Mouse (Mus musculus) Patski (cell line): ENCODE data around the gene Cry2. TPM values are rescaled to one million over a fixed set of nuclear protein-coding genes. Genes with fewer than 3 reads are reported as not detected.
A peak's percentile ranks its signal among the peaks of the same experiment; 100 is the strongest.

Experiments used
- ATAC-seq: fragments of 100-300 bp; one replicate; pipeline ENCODE4 v1.8.0; 2021
- CTCF ChIA-PET: fragments of 350-600 bp; sonication (Branson Sonifier 250); formaldehyde crosslinking; loops from one replicate; lab custom pipeline; 2022; ENCODE audit warnings: inconsistent platforms; lab: Charles Lee
- POLR2A ChIA-PET: fragments of 350-600 bp; sonication (Branson Sonifier 250); formaldehyde crosslinking; loops from one replicate; lab custom pipeline; 2022; ENCODE audit warnings: antibody characterized with exemption, inconsistent platforms; lab: Charles Lee
- DNase-seq: peaks from one replicate; pipeline ENCODE4 v3.0.0-alpha.2; 2011; ENCODE audit warnings: low read depth, low spot score
- H3K27me3 ChIP-seq: fragments of 371-371 bp; one replicate; pipeline ENCODE4 v1.5.1; 2021
- CTCF ChIP-seq: fragments of 100-300 bp; IDR thresholded peaks from one replicate; pipeline ENCODE4 v1.5.1; 2021
- in situ Hi-C: fragments of 300-500 bp; cut with MboI; formaldehyde crosslinking; loops from 3 replicates; pipeline ENCODE4 v1.11.1; 2018; ENCODE audit warnings: low pct_unique_long_range_greater_than_20kb, mixed read lengths
- polyA plus RNA-seq: library from polyadenylated mRNA; unstranded; gene quantifications from one replicate; pipeline ENCODE4 v1.2.3, GENCODE M21; 2021

Gene Cry2
- polyA plus RNA-seq, 1 experiment from 2014 or later, result 16.7 TPM

DNA sequence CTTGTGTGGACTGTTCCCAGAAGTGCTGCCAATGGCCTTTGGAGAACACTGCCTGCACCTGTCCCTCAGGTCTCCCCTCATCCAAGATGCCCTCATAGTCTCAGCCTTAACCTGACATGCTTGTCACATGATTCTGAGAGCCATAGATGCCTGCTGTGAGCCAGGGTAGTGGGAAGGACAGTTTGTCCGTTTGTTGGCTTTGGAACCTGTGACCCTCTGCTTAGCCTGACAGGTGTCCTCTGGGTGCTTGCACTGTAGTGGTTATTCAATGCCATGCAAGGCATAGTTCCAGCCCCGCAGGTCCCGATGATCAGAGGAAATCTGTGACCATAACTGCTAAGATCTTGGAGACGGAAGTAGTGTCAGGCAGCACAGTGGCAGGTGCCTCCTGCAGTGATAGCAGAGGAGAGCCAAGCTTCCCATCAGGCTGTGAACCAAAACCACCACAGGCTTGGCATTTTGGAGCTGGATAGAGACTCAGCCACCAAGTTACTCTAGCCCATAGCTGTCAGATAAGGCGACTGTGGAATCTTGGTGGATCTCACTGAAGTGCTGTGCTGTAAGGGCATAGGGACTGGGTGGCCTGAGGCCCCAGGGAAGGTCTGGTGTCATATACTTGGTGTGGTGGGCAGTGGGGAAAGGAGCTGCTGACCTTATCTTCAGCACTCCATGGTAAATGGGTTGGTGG is 51.8 kb downstream of the Cry2 start, which contains the start of gene 1700029I15Rik:
Gene 1700029I15Rik (plus strand): TSS at position 638 of the 688 bp plus-strand sequence.
- ATAC-seq, result no peak
- POLR2A ChIA-PET, result no interaction called here
- DNase-seq, result no peak
- in situ Hi-C loops, result no loop called here
- H3K27me3 ChIP-seq, result no peaks in the 10 kb centered on the region
- CTCF ChIA-PET, result no interaction called here
- no peak for TF ChIP-seq CTCF

DNA sequence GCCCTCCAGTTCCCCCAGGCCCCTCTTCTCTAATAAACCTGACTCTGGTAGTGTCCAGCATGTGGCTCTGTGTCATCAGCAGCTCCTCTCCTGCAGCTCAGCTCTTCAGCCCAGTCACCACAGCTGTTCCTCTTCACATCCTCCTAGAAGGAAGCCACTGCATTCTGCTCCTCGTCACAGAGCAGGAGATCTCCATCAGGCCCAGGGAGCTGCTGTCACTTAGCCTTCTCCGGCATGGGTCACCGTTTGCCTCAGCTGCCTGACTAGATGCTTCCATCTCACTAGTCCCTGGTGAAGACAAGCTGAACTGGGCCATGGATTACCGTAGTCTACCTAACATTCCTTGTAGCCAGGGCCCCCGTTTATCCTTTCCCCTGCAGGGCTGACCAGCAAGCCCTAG is 52.7 kb downstream of the Cry2 start:
- ATAC-seq, result no peak
- CTCF ChIA-PET, result no interaction called here
- POLR2A ChIA-PET, result no interaction called here
- in situ Hi-C loops, result no loop called here
- H3K27me3 ChIP-seq, result no peaks in the 10 kb centered on the region
- no peak for TF ChIP-seq CTCF
- no peak for DNase-seq

DNA sequence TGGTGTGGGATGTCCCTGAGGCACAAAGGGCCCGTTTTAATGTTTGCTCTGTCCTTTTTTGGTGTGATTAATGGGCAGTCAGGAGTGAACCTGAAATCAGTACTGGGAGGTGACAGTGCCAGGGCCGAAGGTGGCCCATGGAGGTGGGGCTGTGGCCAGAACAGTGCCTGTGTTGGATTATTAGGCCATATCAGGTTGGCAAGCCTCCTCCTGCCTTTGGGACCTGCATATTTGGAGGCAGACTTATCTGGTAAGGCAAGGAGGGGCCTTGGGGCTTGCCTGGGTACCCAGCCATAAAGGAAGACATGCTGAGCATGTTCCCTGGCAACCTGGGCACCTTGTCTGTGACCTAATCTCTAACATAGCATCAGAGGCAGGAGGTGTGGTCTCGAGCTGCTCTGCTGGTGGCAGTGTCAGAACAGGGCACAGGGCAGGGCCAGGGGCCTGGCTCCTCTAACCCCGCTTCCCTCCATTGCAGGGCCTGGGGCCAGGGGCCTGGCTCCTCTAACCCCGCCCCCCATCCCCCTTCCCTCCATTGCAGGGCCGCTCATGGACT is 53.3 kb downstream of the Cry2 start:
- DNase-seq (no peak), ATAC-seq (no peak)
- no peak for TF ChIP-seq CTCF
- ChIA-PET POLR2A (no interaction called here), CTCF (no interaction called here)
- in situ Hi-C loops, result no loop called here
- H3K27me3 ChIP-seq, result no peaks in the 10 kb centered on the region

DNA sequence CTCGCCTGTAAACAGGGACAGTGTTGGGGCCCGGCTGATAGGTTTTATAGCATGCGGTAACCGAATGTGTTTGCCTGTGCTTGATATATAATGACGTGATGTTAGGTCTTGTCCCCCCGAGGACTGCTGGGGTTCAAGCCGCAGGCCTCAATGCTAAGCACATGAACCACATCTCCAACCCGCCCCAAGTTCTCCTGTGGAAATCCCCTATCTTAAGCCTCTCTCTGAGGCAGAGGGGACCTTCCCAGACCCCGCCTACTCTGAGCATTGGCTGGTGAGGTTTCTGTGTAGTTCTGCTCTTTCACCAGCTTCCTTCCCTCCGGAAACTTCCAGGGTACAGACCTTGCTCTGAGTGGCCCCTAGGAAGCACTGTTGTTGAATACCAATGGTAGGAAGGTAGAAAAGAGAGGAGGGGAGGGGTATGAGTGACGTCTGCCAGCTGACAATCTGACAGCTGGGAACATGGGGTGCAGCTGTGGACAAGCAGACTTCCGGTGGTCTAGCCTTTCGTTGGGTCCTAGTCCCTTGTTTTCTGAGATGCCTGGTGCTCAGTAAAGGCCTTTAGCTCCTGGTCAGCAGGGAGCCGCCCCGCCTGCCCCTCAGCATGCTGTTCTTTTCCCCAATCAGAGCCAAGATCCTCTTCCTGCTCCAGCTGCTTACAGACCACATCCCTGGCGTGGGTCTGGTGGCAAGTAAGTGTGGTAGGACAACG is 53.9 kb downstream of the Cry2 start:
- no peak for TF ChIP-seq CTCF
- no peak for DNase-seq
- no peak for ATAC-seq
- in situ Hi-C loops, result loop anchor here (5.0 kb wide), 1 partner anchor 52 kb away; the partner anchor contains the start of gene Cry2
- CTCF ChIA-PET, result no interaction called here
- POLR2A ChIA-PET, result no interaction called here
- H3K27me3 ChIP-seq, result no peaks in the 10 kb centered on the region

DNA sequence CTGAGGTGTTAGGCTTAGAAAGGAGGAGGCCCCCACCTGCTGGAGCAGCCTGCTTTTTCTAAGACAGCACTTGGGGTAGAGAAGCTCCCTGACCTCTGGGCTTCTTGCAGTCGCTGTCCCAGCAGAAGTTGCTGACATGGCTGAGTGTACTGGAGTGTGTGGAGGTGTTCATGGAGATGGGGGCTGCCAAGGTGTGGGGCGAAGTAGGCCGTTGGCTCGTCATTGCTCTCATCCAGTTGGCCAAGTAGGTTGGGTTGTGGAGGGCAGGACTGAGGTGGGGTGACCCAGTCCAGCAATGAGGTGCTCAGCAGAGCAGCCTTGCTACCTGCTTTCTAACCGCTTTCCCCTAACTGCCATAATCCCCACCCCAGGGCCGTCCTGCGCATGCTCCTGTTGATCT is 56.5 kb downstream of the Cry2 start:
- no peaks in the 10 kb centered on the region for H3K27me3 ChIP-seq
- CTCF ChIA-PET, result no interaction called here
- in situ Hi-C loops, result loop anchor here (5.0 kb wide), 1 partner anchor 55 kb away; the partner anchor contains the start of gene Cry2
- POLR2A ChIA-PET, result no interaction called here
- DNase-seq (no peak), ATAC-seq (no peak)
- TF ChIP-seq CTCF, result no peak

DNA sequence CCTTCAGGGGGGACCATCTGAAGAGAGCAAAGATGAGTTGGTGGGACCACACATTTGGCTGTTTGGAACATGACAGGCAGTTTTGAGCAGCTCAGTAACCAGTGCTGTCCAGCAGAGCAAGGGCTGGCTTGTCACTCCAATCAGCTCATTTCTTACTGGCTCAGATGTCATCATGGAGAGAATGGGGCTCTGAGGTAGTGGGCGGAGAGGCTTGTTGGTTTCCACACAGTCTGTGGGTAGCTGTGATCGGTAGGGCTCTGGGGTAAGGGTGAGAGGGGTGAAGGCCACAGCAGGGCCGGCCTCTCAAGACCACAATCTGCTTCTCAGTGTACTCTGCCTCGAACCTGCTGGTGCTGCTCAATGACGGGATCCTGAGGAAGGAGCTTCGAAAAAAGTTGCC is 57.5 kb downstream of the Cry2 start:
- DNase-seq, result no peak
- in situ Hi-C loops, result loop anchor here (5.0 kb wide), 1 partner anchor 56 kb away; the partner anchor contains the start of gene Cry2
- ATAC-seq, result no peak
- CTCF ChIA-PET, result interaction anchor here (0.9 to 1.2 kb wide), 3 partner anchors 45 to 370 kb away, joined by 3 read pairs; no protein-coding TSS in a partner anchor
- no peaks in the 10 kb centered on the region for H3K27me3 ChIP-seq
- no peak for TF ChIP-seq CTCF
- POLR2A ChIA-PET, result no interaction called here

DNA sequence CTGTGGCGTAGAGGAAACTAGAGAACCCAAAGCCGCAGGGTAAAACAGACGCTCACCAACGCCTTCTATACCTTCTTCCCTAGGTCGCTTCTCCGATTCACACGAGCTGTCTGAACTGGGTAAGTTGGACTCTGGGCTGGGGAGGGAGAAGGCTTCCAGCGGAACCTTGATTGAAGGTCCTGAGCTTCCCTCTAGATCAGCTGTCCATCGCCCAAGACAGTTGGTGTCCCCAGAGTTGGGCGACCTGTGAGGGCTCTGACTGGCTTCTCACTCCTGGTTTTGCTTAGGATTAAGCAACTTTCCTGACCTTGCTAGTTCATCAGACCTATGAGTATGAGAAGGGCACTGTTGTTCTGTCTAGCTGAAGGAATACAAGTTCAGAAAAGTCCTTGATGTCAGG is 58.1 kb downstream of the Cry2 start:
- H3K27me3 ChIP-seq, result no peaks in the 10 kb centered on the region
- in situ Hi-C loops, result loop anchor here (5.0 kb wide), 1 partner anchor 57 kb away; the partner anchor contains the start of gene Cry2
- no peak for DNase-seq
- ChIA-PET POLR2A (interaction anchor here (0.8 to 1.1 kb wide), 2 partner anchors 12 to 193 kb away, joined by 3 to 4 read pairs; no protein-coding TSS in a partner anchor), CTCF (interaction anchor here (1.0 to 1.3 kb wide), 3 partner anchors 53 to 369 kb away, joined by 3 to 4 read pairs (median 3); partner anchors contain the start of gene Cry2)
- no peak for TF ChIP-seq CTCF
- ATAC-seq, result no peak

DNA sequence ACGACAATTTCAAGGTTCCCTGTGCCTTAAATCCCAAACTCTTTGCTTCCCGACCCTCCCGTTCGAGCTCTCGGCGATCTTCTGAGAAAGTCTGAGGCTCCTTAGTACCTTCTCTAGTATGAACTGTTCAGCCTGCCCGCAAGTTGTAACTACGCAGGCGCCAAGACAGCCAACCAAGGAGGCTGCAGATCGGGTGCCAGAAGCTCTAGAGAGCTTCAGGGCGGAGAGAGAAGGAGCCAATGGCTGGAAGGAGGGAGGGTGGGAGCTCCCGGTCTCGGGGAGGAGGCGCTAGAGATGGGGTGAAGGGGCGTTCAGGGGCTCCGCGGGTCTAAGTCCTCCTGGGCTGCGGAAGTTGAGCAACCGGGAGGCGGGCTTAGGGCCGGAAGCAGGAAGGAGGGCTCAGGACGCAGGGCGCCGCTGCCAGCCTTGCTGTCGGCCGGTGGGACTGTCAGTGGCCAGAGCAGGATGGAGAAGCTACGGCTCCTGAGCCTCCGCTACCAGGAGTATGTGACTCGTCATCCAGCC is 58.7 kb downstream of the Cry2 start:
- TF ChIP-seq CTCF, result no peak
- DNase-seq (peak; percentile 89), ATAC-seq (peak; percentile 97)
- CTCF ChIA-PET, result interaction anchor here (1.0 to 1.3 kb wide), 3 partner anchors 16 to 58 kb away, joined by 3 to 4 read pairs (median 4); partner anchors contain the start of gene Cry2
- POLR2A ChIA-PET, result interaction anchor here (0.8 to 1.9 kb wide), 3 partner anchors 13 to 193 kb away, joined by 3 to 5 read pairs (median 4); partner anchors contain the start of gene Cry2
- H3K27me3 ChIP-seq, result no peaks in the 10 kb centered on the region
- in situ Hi-C loops, result loop anchor here (5.0 kb wide), 1 partner anchor 57 kb away; the partner anchor contains the start of gene Cry2

DNA sequence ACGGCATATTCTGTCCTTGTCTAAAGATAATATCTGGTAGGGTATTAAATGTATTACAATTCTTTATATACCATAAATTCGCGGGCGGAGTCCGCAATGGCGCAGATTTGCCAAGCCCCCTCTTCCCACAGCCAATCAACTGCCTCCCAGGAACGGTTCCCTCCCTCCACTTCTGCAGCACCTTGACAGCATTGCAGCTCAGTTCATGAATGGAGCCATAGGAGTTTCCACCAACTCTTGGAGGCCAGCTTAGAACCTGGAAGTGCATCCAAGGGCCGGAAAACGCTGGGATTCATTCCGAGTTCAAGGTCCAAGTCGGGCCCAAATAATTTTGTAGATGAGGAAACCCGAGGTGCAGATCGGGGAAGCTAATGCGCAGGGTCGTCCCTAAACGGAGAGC is 59.3 kb downstream of the Cry2 start, which contains the start of the genes Pex16 and Large2:
Gene Pex16 (plus strand): TSS at position 163 of the 400 bp plus-strand sequence.
Gene Large2 (minus strand): TSS at position 356 of the 400 bp plus-strand sequence.
- DNase-seq (no peak), ATAC-seq (no peak)
- ChIA-PET CTCF (interaction anchor here (1.0 to 1.3 kb wide), 4 partner anchors 14 to 111 kb away, joined by 3 to 4 read pairs (median 4); partner anchors contain the start of gene Cry2), POLR2A (interaction anchor here (1.9 kb wide), 1 partner anchor 59 kb away, joined by 5 read pairs; the partner anchor contains the start of gene Cry2)
- H3K27me3 ChIP-seq, result no peaks in the 10 kb centered on the region
- in situ Hi-C loops, result no loop called here
- no peak for TF ChIP-seq CTCF

DNA sequence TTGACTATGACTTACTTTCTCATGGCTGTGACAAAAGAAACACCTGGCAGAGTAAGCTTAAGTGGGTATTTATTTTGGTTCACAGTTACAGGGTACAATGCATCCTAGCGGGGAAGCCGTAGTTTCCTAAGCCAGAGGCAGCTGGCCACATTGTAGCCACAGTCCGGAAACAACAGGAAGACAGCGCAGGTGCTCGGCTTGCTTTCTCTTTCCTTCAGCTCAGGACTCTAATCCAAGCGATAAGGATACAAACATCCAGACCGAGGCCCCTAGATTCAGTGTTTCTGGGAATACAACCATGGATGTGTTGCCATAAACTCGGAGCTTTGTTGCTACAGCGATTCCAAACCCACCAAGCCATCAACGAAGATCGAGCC is 60.4 kb downstream of the Cry2 start:
- CTCF ChIA-PET, result interaction anchor here (1.3 kb wide), 2 partner anchors 13 to 49 kb away, joined by 3 to 5 read pairs; no protein-coding TSS in a partner anchor
- no peak for TF ChIP-seq CTCF
- no peak for ATAC-seq
- H3K27me3 ChIP-seq, result no peaks in the 10 kb centered on the region
- in situ Hi-C loops, result no loop called here
- DNase-seq, result no peak
- POLR2A ChIA-PET, result interaction anchor here (1.4 to 1.9 kb wide), 2 partner anchors 15 to 60 kb away, joined by 3 to 5 read pairs; partner anchors contain the start of gene Cry2
